Mouse (Mus musculus) limb, embryonic 10.5 days (tissue): Measurements from ENCODE around the gene Cacna1g. TPM values are rescaled to one million over a fixed set of nuclear protein-coding genes. Genes with fewer than 3 reads are reported as not detected.

Experiments used
- DNase-seq: peaks from one replicate; pipeline ENCODE4 v3.0.0-alpha.2; 2017; ENCODE audit warnings: low spot score
- H3K27ac ChIP-seq: fragments of 300-500 bp; sonication (generic); 2 replicates; pipeline ENCODE4 v1.5.1; 2016; ENCODE audit warnings: mild to moderate bottlenecking
- H3K27me3 ChIP-seq: fragments of 300-500 bp; sonication (generic); 2 replicates; pipeline ENCODE4 v1.6.1; 2016; ENCODE audit warnings: low read depth, mild to moderate bottlenecking; ENCODE audit not compliant: poor library complexity, severe bottlenecking
- H3K36me3 ChIP-seq: fragments of 300-500 bp; sonication (generic); 2 replicates; pipeline ENCODE4 v1.6.1; 2016; ENCODE audit warnings: mild to moderate bottlenecking, moderate library complexity
- H3K4me1 ChIP-seq: fragments of 300-500 bp; sonication (generic); 2 replicates; pipeline ENCODE4 v1.6.1; 2016
- H3K4me3 ChIP-seq: fragments of 300-500 bp; sonication (generic); 2 replicates; pipeline ENCODE4 v1.5.1; 2016; ENCODE audit warnings: mild to moderate bottlenecking, moderate library complexity
- H3K9me3 ChIP-seq: fragments of 300-500 bp; sonication (generic); replicated peaks from 2 replicates; pipeline ENCODE4 v1.6.1; 2016; ENCODE audit warnings: mild to moderate bottlenecking
- WGBS: fragments of 180-500 bp; shearing (Covaris S2); methylation state at CpG from one replicate; pipeline ENCODE4 v1.1.7; 2016; 5-methylcytosine and 5-hydroxymethylcytosine counted together
- polyA plus RNA-seq: library from polyadenylated mRNA; unstranded; fragments of >200 nt; fragmentation: Nextera tagmentation; extraction: Ambion mirVana; gene quantifications from 2 replicates; pipeline ENCODE4 v1.2.1, GENCODE M21; 2016

Cacna1g gene
- polyA plus RNA-seq, 1 experiment from 2014 or later: 21.4 TPM

- Histone ChIP-seq H3K27ac (peak overlapping the region; percentile 94), H3K36me3 (peaks cover 6% of the 10 kb centered on the region), H3K9me3 (no peaks in the 10 kb centered on the region), H3K27me3 (peaks cover 46% of the 10 kb centered on the region), H3K4me3 (peak overlapping the region; percentile 89), H3K4me1 (peaks cover 97% of the 10 kb centered on the region)
- peak; percentile 71 for DNase-seq
- WGBS: under 1% methylated on average over 52 of the region's 52 CpGs
These were observed 887 bp downstream of the Cacna1g start for GRCm38 (mm10) chr11:94472916-94473706.

- peaks cover 97% of the 10 kb centered on the region for H3K4me1 ChIP-seq
- DNase-seq: no peak
- peak overlapping the region; percentile 89 for H3K4me3 ChIP-seq
- peak overlapping the region; percentile 94 for H3K27ac ChIP-seq
- H3K27me3 ChIP-seq: peaks cover 40% of the 10 kb centered on the region
- H3K36me3 ChIP-seq: peaks cover 10% of the 10 kb centered on the region
- under 1% methylated on average over 15 of the region's 15 CpGs for WGBS
- H3K9me3 ChIP-seq: no peaks in the 10 kb centered on the region
These were observed 1.4 kb downstream of the Cacna1g start for GRCm38 (mm10) chr11:94472585-94472915.

GRCm38 (mm10) chr11:94471740-94472584 lies 2.0 kb downstream of the Cacna1g start:
- 3% methylated on average over 17 of the region's 17 CpGs for WGBS
- peaks cover 34% of the 10 kb centered on the region for H3K27me3 ChIP-seq
- DNase-seq: peak; percentile 54
- peaks cover 98% of the 10 kb centered on the region for H3K4me1 ChIP-seq
- peak overlapping the region; percentile 94 for H3K27ac ChIP-seq
- peak overlapping the region; percentile 89 for H3K4me3 ChIP-seq
- H3K9me3 ChIP-seq: no peaks in the 10 kb centered on the region
- H3K36me3 ChIP-seq: peaks cover 14% of the 10 kb centered on the region

- 15% methylated on average over 6 of the region's 7 CpGs for WGBS
These were observed 3.6 kb downstream of the Cacna1g start for GRCm38 (mm10) chr11:94470391-94470790.

GRCm38 (mm10) chr11:94469136-94470064 lies 4.6 kb downstream of the Cacna1g start:
- Histone ChIP-seq H3K27me3 (0 out of 2 replicates have a peak, but pooled peaks cover 9% of the 10 kb centered on the region), H3K4me1 (peaks cover 99% of the 10 kb centered on the region), H3K4me3 (peak overlapping the region; percentile 89; the same call in 1 of the 2 replicates), H3K36me3 (peaks cover 26% of the 10 kb centered on the region), H3K27ac (peak overlapping the region; percentile 94), H3K9me3 (no peaks in the 10 kb centered on the region)
- DNase-seq: peak; percentile 51
- WGBS: 35% methylated on average over 9 of the region's 9 CpGs

More at GRCm38 (mm10) chr11:94470391-94470790, 3.6 kb downstream of the Cacna1g start:
- DNase-seq: peak; percentile 78
- no peaks in the 10 kb centered on the region for H3K9me3 ChIP-seq
- peaks cover 99% of the 10 kb centered on the region for H3K4me1 ChIP-seq
- peaks cover 26% of the 10 kb centered on the region for H3K36me3 ChIP-seq
- peak overlapping the region; percentile 94 for H3K27ac ChIP-seq
- peaks cover 18% of the 10 kb centered on the region for H3K27me3 ChIP-seq
- H3K4me3 ChIP-seq: peak overlapping the region; percentile 89

- Histone ChIP-seq H3K4me1 (peaks cover 100% of the 10 kb centered on the region), H3K27ac (peak overlapping the region; percentile 94), H3K36me3 (peaks cover 29% of the 10 kb centered on the region), H3K9me3 (no peaks in the 10 kb centered on the region), H3K27me3 (0 out of 2 replicates have a peak, but pooled peaks cover 9% of the 10 kb centered on the region), H3K4me3 (peak overlapping the region; percentile 89; the same call in 1 of the 2 replicates)
- 42% methylated on average over 4 of the region's 4 CpGs for WGBS
- DNase-seq: peak; percentile 70
These were observed 5.4 kb downstream of the Cacna1g start for GRCm38 (mm10) chr11:94468582-94469064.

GRCm38 (mm10) chr11:94466333-94466855 lies 7.6 kb downstream of the Cacna1g start:
- Histone ChIP-seq H3K36me3 (peaks cover 52% of the 10 kb centered on the region), H3K4me3 (no peak overlapping the region), H3K27me3 (0 out of 2 replicates have a peak, but pooled peaks cover 2% of the 10 kb centered on the region), H3K9me3 (no peaks in the 10 kb centered on the region), H3K27ac (no peak overlapping the region), H3K4me1 (peaks cover 78% of the 10 kb centered on the region)
- WGBS: 88% methylated on average over 17 of the region's 17 CpGs
- DNase-seq: no peak

- H3K27ac ChIP-seq: no peak overlapping the region
- WGBS: 5% methylated on average over 2 of the region's 2 CpGs
- H3K9me3 ChIP-seq: no peaks in the 10 kb centered on the region
- H3K27me3 ChIP-seq: no peaks in the 10 kb centered on the region
- no peak for DNase-seq
- peaks cover 56% of the 10 kb centered on the region for H3K4me1 ChIP-seq
- H3K36me3 ChIP-seq: peaks cover 74% of the 10 kb centered on the region
- no peak overlapping the region for H3K4me3 ChIP-seq
These were observed 9.8 kb downstream of the Cacna1g start for GRCm38 (mm10) chr11:94464170-94464569.

- no peak overlapping the region for H3K4me3 ChIP-seq
- H3K9me3 ChIP-seq: no peaks in the 10 kb centered on the region
- no peak for DNase-seq
- H3K27me3 ChIP-seq: no peaks in the 10 kb centered on the region
- H3K36me3 ChIP-seq: peaks cover 82% of the 10 kb centered on the region
- 93% methylated on average over 11 of the region's 11 CpGs for WGBS
- H3K4me1 ChIP-seq: peaks cover 36% of the 10 kb centered on the region
- H3K27ac ChIP-seq: no peak overlapping the region
These were observed 12.1 kb downstream of the Cacna1g start for GRCm38 (mm10) chr11:94461856-94462255.

GRCm38 (mm10) chr11:94457001-94457400 lies 17.0 kb downstream of the Cacna1g start:
- Histone ChIP-seq H3K27ac (0 out of 2 replicates have a peak overlapping the region, but pooled peaks have one; percentile 50), H3K9me3 (no peaks in the 10 kb centered on the region), H3K27me3 (no peaks in the 10 kb centered on the region), H3K4me3 (no peak overlapping the region), H3K4me1 (peaks cover 16% of the 10 kb centered on the region), H3K36me3 (peaks cover 89% of the 10 kb centered on the region)
- 84% methylated on average over 15 of the region's 15 CpGs for WGBS
- DNase-seq: no peak

- 72% methylated on average over 3 of the region's 3 CpGs for WGBS
These were observed 17.7 kb downstream of the Cacna1g start for GRCm38 (mm10) chr11:94456347-94456746.

More at GRCm38 (mm10) chr11:94456347-94456746, 17.7 kb downstream of the Cacna1g start:
- H3K27ac ChIP-seq: no peak overlapping the region
- peaks cover 22% of the 10 kb centered on the region for H3K4me1 ChIP-seq
- H3K9me3 ChIP-seq: no peaks in the 10 kb centered on the region
- DNase-seq: no peak
- no peak overlapping the region for H3K4me3 ChIP-seq
- no peaks in the 10 kb centered on the region for H3K27me3 ChIP-seq
- peaks cover 89% of the 10 kb centered on the region for H3K36me3 ChIP-seq
